Mouse (Mus musculus) cerebellum, adult 2 months (tissue): ENCODE measurements around the gene U2af1.

Experiments
- CTCF ChIP-seq: fragments of 200-500 bp; IDR thresholded peaks from 2 replicates; pipeline ENCODE4 v1.5.1; 2011; ENCODE audit warnings: low read depth, mild to moderate bottlenecking, control low read depth, low read length, moderate library complexity, borderline replicate concordance; ENCODE audit not compliant: insufficient read depth
- POLR2A ChIP-seq: fragments of 200-500 bp; IDR thresholded peaks from 2 replicates; pipeline ENCODE4 v1.6.1; 2011; ENCODE audit warnings: low read length, control low read depth, borderline replicate concordance; ENCODE audit not compliant: insufficient read depth

- peak; percentile 87 for TF ChIP-seq CTCF
- TF ChIP-seq POLR2A = no peak
Observed at GRCm38 (mm10) chr17:31685514-31686224, 27.0 kb upstream of the U2af1 start.
